Mouse (Mus musculus): Measurements from ENCODE around the gene Piwil4. TPM values are rescaled to one million over a fixed set of nuclear protein-coding genes. Genes with fewer than 3 reads are reported as not detected.
"Not testable (repeated sequence)": the region's sequence is repeated elsewhere in the genome, so short reads cannot be mapped to it uniquely, and the experiment has no call there.

The Piwil4 gene
- total RNA-seq, 1 experiment from 2014 or later, result 0.35 TPM

DNA sequence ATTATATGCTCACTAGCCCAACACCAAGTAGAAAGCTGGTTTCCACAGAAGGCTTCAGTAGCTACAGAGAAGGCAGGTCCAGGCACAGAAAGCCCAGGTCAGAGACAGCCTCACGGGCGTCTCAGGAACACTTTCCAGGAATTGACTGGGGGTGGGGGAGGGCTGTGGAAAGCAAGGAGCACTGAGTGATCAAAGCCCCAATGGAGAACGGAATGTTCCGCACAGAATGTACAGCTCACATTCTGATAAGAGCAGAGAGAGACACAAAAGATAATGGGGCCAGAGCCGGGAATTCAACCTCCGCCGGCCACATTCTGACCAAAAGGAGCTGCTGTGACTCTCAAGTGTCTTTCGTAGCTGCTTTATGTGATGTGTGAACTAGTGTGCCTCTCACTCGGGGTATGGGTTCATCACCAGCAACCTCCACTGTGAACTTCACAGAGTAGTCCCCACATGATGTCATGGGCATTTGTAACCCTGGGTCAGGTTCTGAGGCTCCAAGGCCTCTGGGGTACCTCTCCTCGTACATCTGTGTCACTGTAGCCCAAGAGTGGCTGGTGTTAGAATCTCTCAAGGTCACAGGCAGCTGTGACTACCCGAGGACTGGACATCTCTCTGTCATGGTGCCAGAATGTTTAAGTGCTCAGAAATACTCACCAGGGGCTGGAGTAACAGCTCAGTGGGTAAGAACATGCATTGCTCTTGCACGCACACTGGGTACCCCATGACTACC, 51.0 kb downstream of the Piwil4 start:
- no peak for ATAC-seq (replicated peaks in 1 of 2; ENCODE audit: insufficient read depth in 1 of 2, low FRiP score in 2 of 2, low TSS enrichment in 1 of 2, low read depth in 1 of 2, poor library complexity in 2 of 2, severe bottlenecking in 2 of 2)

DNA sequence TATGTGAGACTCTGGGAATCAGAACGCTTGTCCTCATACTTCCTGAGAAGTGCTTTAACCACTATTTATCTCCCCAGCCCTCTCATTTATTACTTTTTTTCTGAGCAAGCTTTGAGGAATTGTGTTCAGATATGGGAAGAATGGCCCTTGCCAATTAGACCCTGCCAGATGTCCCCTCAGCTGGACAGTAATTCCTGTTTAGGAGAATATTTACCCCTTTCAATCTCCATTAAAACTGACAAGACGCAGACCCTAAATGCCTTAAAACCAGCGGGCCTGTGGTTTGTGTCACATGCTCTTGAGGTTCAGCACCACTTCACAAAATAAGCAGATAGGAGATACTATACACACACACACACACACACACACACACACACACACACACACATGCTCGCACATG, 56.2 kb downstream of the Piwil4 start:
- no peak for ATAC-seq (replicated peaks in 1 of 2; ENCODE audit: insufficient read depth in 1 of 2, low FRiP score in 2 of 2, low TSS enrichment in 1 of 2, low read depth in 1 of 2, poor library complexity in 2 of 2, severe bottlenecking in 2 of 2)

DNA sequence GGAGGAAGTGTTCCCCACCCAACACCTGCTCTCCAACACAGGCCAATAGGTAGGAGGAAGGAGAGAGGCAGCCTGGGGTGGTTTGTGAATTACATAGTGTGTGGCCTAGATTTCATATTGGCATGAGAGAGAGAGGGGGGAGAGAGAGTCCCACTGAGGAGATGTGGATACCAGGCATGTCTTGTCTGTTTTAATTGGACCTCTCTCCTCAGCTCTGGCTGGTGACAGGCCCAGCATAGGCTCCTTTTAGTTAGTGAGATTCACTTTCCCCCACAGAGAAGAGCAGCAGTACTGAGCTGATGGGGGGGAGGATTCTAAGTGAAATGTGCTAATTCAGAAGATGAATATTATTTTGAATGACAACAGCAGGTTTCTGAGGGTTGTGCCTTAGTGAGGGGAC, 57.8 kb downstream of the Piwil4 start:
- ATAC-seq (replicated peaks in 1 of 2; ENCODE audit: insufficient read depth in 1 of 2, low FRiP score in 2 of 2, low TSS enrichment in 1 of 2, low read depth in 1 of 2, poor library complexity in 2 of 2, severe bottlenecking in 2 of 2), result no peak

DNA sequence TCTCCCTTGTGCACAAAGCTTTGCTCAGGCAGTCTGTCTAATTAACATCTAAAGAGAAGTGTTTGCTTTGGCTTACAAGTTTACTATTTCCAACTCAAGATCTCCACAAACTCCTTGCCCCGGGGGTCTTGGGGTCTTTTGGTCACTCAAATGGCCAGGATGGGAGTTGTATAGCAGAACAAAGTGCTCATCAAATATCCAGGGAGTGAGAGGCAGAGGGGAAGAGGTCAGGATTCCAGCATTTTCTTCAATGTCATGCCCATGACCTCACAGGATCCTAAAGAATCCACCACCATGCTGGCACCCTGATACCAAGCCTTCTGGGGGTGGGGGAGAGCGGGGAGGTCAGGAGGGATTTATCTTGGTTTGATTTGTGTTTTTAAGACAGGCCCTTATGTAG, 59.9 kb downstream of the Piwil4 start:
- no peak for ATAC-seq (replicated peaks in 1 of 2; ENCODE audit: insufficient read depth in 1 of 2, low FRiP score in 2 of 2, low TSS enrichment in 1 of 2, low read depth in 1 of 2, poor library complexity in 2 of 2, severe bottlenecking in 2 of 2)

DNA sequence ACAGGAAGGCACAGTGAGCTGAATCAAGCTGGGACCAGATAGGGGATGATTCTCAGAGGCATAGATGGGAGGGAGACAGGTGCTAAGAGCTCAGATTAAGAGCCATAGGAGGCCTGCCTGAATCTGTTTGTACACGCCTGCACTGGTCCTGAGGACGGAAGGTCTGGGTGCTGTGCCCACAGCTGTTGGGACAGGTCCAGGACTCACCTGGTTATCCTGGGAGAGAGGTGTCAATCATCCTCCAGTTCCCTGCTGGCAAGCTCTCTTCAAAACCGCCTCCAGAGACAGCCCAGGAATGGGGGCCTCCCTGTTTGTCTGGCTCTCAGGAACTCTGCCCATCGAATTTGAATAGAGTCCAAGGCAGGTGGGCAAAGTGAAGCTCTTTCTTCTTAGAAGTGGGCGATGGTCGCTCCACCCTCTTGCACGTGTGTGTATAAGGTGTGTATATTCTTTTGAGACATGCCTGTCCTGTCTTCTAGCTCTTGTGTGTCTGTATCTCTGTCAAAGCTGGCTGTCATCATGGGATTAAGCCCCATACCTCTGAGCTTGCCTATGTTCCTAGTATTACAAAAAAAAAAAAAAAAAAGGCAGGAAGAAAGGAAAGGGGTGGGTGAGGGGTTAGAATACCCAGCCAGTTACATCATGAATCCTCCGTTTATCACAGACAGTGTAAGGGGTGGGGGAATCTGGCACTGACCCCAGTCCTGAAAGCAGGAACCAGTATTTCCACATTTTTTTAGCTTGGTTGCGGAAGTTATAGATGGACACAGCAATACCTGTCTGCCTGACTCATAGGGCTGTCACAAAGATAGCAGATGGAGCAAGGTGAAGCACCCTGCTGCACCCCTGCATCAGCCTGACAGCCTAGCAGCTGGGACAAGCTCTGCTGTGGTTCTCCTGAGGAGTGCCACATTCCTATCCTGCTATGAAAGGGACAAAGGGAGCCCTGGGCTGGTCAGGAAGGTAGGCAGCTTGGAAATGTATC, 64.5 kb downstream of the Piwil4 start:
- no peak for ATAC-seq (replicated peaks in 1 of 2; ENCODE audit: insufficient read depth in 1 of 2, low FRiP score in 2 of 2, low TSS enrichment in 1 of 2, low read depth in 1 of 2, poor library complexity in 2 of 2, severe bottlenecking in 2 of 2)

DNA sequence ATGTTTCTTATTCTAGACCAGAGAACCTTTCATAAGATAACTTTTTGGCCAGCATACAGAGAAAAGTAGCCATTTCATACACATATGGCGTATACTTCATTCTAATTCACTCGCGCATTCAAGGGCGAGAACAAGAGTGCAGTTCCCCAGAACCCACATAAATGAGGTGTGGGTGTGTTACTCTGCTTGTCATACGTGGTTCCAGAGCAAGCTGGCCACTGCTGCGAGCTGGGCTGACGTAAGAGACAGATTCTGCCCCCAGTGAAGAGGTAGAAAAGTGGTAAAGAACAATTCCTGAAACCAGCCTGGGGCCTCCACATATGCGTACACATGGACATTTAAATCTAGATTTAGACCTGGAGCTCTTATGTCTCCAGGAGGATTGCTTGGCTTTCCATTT, 66.0 kb downstream of the Piwil4 start:
- no peak for ATAC-seq (replicated peaks in 1 of 2; ENCODE audit: insufficient read depth in 1 of 2, low FRiP score in 2 of 2, low TSS enrichment in 1 of 2, low read depth in 1 of 2, poor library complexity in 2 of 2, severe bottlenecking in 2 of 2)

DNA sequence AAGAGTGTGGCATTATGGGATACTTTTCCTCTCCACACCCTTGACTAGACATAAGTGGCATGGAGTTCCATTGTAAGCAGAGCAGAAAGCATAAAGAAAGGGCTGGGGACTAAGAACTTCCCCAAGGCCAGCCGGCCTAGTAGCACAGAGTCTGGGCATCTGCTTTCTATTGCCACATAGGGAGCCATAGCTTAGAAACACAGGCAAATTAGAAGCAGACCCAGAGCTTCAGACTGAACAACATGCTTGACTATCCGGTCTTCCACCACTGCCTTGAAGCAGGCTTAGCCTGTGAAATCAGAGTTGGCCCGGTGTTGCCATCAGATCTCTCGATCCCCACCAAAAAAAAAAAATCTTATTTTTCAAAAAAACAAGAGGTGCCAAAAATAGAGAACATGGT, 67.4 kb downstream of the Piwil4 start:
- ATAC-seq (replicated peaks in 1 of 2; ENCODE audit: insufficient read depth in 1 of 2, low FRiP score in 2 of 2, low TSS enrichment in 1 of 2, low read depth in 1 of 2, poor library complexity in 2 of 2, severe bottlenecking in 2 of 2), result no peak

DNA sequence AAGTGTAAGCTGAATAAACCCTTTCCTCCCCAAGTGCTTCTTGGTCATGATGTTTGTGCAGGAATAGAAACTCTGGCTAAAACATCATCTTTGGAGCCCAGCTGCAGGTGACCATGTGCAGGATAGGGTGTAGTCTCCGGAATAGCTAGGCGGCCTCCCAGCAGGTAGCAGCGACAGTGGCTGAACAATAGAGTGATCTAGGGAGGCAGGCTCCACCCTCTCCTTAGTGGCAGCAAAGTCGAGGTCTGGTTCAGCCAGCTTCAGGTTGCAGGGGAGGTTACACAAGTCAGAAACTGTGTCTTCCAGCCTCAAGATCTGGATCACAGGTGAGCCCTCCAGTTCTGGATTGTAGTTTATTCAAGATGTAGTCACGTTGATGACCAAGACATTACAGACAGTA, 68.6 kb downstream of the Piwil4 start:
- ATAC-seq (replicated peaks in 1 of 2; ENCODE audit: insufficient read depth in 1 of 2, low FRiP score in 2 of 2, low TSS enrichment in 1 of 2, low read depth in 1 of 2, poor library complexity in 2 of 2, severe bottlenecking in 2 of 2), result not testable (repeated sequence)

DNA sequence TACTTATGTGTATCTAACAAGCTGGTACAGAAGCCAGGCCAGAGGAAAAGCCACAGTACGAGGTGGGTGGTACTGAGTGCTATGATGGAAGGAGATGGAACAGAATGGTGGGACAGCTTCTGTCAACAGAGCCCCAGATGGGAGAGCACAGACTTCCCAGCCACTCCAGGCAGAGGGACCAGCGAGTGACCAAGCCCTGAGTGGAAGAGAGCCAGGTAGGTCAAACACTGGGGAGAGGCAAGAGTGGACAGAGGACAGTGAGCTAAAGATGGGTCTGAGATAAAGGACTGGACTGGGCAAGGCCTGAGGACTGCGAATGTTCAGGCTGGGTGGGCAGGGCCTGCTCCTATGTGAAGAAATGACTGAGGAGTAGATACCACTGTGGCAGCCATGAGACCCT, 72.2 kb downstream of the Piwil4 start:
- no peak for ATAC-seq (replicated peaks in 1 of 2; ENCODE audit: insufficient read depth in 1 of 2, low FRiP score in 2 of 2, low TSS enrichment in 1 of 2, low read depth in 1 of 2, poor library complexity in 2 of 2, severe bottlenecking in 2 of 2)

DNA sequence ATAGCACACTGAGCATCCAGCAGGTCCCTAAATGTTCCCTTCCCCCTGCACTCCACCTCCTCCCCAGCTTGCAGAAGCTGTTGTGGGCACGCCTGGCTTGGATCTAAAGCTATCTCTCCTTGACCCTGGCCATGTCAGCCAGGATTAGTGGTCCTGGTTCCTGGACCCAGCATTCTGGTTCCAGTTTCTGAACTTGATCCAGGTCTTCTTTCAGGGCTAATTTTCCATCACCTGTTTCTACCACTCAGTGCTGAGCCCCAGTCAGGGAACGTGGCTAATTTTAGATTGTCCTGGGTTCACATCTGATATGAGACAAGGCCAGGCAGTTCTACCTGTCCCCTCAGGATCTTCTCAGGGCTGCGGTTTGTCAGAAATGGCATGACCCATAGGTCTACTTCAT, 74.5 kb downstream of the Piwil4 start:
- no peak for ATAC-seq (replicated peaks in 1 of 2; ENCODE audit: insufficient read depth in 1 of 2, low FRiP score in 2 of 2, low TSS enrichment in 1 of 2, low read depth in 1 of 2, poor library complexity in 2 of 2, severe bottlenecking in 2 of 2)

DNA sequence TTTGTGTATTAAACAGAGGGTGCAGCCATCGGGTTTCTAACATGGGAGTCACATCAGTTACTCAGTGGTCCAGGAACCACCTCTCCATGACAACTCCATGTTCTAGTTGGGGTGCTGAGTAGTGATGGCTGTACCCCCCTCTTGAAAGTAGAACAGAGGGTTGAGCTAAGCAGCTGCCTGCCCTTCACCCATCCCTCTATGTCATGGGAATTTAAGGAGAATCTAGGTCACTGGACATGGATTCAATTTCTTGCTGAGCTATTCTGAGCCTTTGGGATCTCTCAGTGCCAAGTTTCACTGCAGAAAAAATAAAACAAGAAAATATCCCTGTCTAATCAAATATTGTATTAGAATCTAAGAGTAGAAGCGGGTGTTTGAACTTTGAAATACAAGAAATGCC, 76.9 kb downstream of the Piwil4 start:
- ATAC-seq (replicated peaks in 1 of 2; ENCODE audit: insufficient read depth in 1 of 2, low FRiP score in 2 of 2, low TSS enrichment in 1 of 2, low read depth in 1 of 2, poor library complexity in 2 of 2, severe bottlenecking in 2 of 2), result no peak

DNA sequence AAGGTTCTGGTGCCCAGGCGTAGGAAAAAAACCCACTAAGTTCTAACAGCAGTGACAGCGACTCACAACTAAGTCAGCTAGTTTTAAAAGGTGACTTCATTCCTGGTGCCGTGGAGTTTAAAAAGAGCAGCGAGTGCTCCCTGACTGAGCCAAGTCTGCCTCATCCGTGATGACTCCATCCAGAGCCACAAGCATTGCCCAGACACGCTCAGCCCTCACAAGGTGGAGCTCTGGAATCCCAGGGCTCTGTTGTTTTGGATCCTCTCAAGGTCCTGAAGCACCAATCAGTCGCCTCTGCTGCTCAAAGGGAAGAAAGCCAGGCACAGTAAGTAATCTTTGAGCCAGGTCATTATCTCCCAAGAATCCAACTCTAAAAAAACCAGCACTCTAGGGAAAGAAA, 77.7 kb downstream of the Piwil4 start:
- ATAC-seq (replicated peaks in 1 of 2; ENCODE audit: insufficient read depth in 1 of 2, low FRiP score in 2 of 2, low TSS enrichment in 1 of 2, low read depth in 1 of 2, poor library complexity in 2 of 2, severe bottlenecking in 2 of 2), result no peak

DNA sequence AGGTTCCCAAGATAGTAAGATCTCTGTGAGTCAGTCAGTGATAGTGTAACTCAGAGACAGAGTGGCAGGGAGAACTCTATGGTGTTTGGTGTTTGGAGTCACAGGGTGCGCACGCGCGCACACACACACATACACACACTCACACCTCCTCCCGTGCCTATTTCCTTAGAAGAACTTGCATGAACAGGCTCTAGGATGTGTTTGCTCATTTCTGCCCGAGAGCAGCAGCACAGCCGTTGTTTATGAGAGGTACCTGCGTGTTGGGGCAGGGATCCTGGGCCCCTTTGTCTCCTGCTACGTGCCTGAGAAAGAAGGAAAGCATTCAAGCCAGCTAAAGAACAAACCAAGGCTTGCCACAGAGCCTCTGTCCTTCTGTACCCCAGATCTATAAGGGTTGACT, 78.4 kb downstream of the Piwil4 start:
- ATAC-seq (replicated peaks in 1 of 2; ENCODE audit: insufficient read depth in 1 of 2, low FRiP score in 2 of 2, low TSS enrichment in 1 of 2, low read depth in 1 of 2, poor library complexity in 2 of 2, severe bottlenecking in 2 of 2), result no peak

DNA sequence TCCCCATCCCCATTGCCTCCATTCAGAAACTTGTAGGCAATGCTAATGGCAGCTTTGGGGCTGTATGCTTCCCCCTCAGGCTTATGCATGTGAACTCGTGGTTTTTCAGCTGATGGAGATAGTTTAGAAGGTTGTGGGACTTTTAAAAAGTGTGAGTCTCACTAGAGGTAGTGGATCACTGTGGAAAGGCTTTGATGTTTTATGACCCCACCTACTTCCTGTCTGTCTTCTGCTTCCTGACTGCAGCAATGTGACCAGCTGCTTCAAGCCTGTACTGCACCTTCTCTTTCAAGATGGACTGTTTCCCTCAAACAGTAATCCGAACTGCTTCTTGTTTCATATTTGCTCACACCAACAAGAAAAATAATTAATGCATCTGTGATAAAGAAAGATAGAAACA, 82.6 kb downstream of the Piwil4 start:
- no peak for ATAC-seq (replicated peaks in 1 of 2; ENCODE audit: insufficient read depth in 1 of 2, low FRiP score in 2 of 2, low TSS enrichment in 1 of 2, low read depth in 1 of 2, poor library complexity in 2 of 2, severe bottlenecking in 2 of 2)

DNA sequence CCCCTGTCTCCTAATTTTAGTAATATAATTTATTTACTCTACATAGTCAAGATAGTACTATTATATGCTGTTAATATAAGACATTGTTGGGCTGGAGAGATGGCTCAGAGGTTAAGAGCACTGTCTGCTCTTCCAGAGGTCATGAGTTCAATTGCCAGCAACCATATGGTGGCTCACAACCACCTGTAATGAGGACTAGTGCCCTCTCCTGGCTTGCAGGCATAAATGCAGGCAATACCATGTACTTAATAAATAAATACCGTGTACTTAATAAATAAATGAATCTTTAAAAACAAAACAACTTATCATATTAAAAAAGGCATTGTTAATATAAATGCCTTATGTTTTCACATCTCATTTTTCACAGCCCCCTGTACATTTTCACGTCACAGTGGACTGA, 86.5 kb downstream of the Piwil4 start:
- ATAC-seq (replicated peaks in 1 of 2; ENCODE audit: insufficient read depth in 1 of 2, low FRiP score in 2 of 2, low TSS enrichment in 1 of 2, low read depth in 1 of 2, poor library complexity in 2 of 2, severe bottlenecking in 2 of 2), result no peak

DNA sequence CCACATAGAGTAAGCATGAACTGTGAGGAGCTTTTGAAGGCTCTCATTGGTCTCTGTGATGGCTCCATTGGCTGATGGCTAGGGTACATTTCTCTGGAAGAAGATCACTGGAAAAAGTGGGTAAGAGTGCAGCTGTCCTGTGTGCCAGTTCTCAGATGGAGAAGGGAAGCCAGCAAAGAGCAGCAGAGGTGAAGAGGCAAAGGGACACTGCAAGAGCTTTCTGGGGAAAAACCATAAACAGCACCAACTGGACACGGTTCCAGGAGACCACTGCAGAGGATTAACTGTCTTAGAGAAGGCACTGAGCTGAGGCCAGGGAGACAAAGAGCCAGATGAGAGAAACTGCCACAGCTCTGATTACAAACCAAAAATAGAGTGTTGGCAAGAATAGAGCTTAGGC, 87.8 kb downstream of the Piwil4 start:
- no peak for ATAC-seq (replicated peaks in 1 of 2; ENCODE audit: insufficient read depth in 1 of 2, low FRiP score in 2 of 2, low TSS enrichment in 1 of 2, low read depth in 1 of 2, poor library complexity in 2 of 2, severe bottlenecking in 2 of 2)

DNA sequence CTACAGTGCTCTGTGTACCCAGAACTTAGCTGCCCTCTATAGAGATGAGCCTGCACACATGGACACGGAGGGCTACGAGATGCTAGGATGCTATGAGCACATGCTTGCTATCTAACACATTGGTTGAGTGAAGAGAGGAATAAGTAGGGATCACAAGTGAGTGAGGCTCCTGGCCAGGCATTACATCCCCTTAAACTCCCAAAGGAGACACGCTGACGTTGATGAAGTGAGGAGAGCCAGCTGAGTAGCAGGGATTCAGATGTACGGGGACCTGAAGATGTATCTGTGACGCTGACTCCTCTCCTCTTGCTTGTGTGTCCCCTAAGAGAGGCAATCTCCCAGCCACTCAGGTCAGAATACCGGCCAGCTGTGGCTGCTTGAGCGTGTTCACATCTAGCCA, 92.7 kb downstream of the Piwil4 start:
- ATAC-seq (replicated peaks in 1 of 2; ENCODE audit: insufficient read depth in 1 of 2, low FRiP score in 2 of 2, low TSS enrichment in 1 of 2, low read depth in 1 of 2, poor library complexity in 2 of 2, severe bottlenecking in 2 of 2), result no peak

DNA sequence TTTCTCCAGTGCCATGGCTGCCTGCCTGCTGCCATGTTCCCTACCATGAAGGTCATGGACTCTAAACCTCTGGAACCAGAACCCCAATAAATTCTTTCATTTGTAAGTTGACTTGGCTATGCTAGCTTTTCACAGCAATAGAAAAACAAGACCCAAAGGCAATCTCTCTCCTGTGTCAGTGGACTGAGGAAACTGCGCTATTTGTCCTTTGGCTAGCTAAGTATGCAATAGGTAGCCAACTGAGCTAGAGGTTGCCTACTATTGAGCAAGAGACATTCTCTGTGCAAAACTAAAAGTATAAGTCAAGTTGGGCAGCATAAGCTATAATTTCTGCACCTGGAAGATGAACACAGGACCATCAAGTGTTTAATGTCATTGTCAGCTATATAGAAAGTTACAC, 93.9 kb downstream of the Piwil4 start:
- ATAC-seq (replicated peaks in 1 of 2; ENCODE audit: insufficient read depth in 1 of 2, low FRiP score in 2 of 2, low TSS enrichment in 1 of 2, low read depth in 1 of 2, poor library complexity in 2 of 2, severe bottlenecking in 2 of 2), result no peak

All from hematopoietic stem cell, adult 5-6 weeks (primary cell).